Mouse (Mus musculus): Measurements from ENCODE around the gene Gm21962.

DNA sequence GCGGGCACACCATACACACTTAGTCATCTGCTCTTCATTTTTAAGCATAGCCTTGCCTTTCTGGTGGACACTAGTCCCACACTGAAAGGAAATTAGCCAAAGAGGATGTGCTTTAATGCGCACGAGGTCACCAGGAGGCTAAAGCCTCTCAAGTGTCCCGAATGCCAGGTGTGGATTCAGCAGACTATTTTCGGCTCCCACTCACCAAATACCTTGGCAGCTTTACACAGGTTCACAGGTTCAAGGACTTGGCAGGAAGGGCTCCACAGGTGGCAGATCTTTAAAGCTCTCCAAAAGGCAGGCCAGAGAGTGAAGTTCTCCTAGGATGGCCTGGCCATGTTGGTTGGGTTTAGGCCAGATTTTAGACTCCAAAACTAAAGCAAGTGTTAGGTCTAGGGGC is 30.1 kb upstream of the Gm21962 start:
- TF ChIP-seq CTCF (IDR thresholded peaks at IDR 0.05; ENCODE audit: borderline replicate concordance, insufficient read depth, low read length) (no peak), POLR2A (IDR thresholded peaks at IDR 0.05; ENCODE audit: low read depth, low read length) (no peak)

All from embryonic fibroblast, embryonic 13.5 days (primary cell).